Mouse (Mus musculus) CH12.LX (cell line): Measurements from ENCODE around the gene Mitf.

Experiments
- CTCF ChIP-seq, 2 experiments: IDR thresholded peaks in 1 of 2; conservative IDR thresholded peaks in 1 of 2; 2 replicates each; pipeline ENCODE4 v1.5.1; 2011 to 2012; ENCODE audit warnings: low read depth in 2 of 2, low read length in 2 of 2, improper control_type of control experiment in 1 of 2, inconsistent platforms in 1 of 2, mild to moderate bottlenecking in 1 of 2, moderate library complexity in 1 of 2
- PAX5 ChIP-seq: IDR thresholded peaks from 2 replicates; pipeline ENCODE4 v1.6.1; 2012; ENCODE audit warnings: low read length, inconsistent platforms, mixed read lengths
- RAD21 ChIP-seq: IDR thresholded peaks from 2 replicates; pipeline ENCODE4 v1.6.1; 2011; ENCODE audit warnings: low read depth, mild to moderate bottlenecking, low read length, improper control_type of control experiment, moderate library complexity

DNA sequence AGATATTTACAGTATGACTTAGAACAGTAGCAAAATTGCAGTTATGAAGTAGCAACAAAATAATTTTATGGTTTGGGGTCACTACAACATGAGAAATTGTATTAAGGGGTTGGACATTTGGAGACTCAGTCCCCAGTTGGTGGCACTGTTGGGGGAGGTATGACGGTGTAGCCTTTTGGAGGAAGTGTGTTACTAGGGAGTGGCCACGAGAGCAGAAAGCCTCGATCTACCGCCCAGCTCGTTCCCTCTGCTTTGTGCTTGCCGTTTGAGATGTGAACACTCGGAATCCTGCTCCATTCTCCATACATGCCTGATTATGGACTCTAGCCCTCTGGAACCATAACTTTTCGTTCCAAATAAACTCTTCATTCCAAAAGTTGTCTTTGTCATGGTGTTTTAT lies 49.6 kb downstream of the Mitf start:
- TF ChIP-seq RAD21 (peak; percentile 50), PAX5 (no peak), CTCF (conservative IDR thresholded peaks at IDR 0.05 in 1 of 2, IDR thresholded peaks at IDR 0.05 in 1 of 2; ENCODE audit: low read depth in 2 of 2, low read length in 2 of 2) (peak in 1 of 2 experiments; percentile 63; a peak in 2 of 4 replicates)
